In genomic region chr9:80333998-80334605, GRCm38 (mm10) we compare ENCODE assay signal across 11 mouse cellular contexts.
DNase-seq lines count a peak whose midpoint lies in the region; ATAC-seq and TF ChIP-seq lines count a peak whose summit lies in the region.
"Had no signal": no experiment of that assay in that cellular context is flagged by ENCODE, and none has a peak within 500 bp of the region (broad histone marks: within the 10 kb centered on the region; RNA-seq: fewer than 3 reads in every experiment).

No protein-coding gene starts in this region.

- no peak for TF ChIP-seq CTCF in cerebellum, adult 2 months (IDR thresholded peaks at IDR 0.05; ENCODE audit: borderline replicate concordance, insufficient read depth, low read depth, low read length)
- TF ChIP-seq CTCF in embryonic fibroblast, embryonic 13.5 days (IDR thresholded peaks at IDR 0.05; ENCODE audit: borderline replicate concordance, insufficient read depth, low read length) = no peak

- no peak for TF ChIP-seq POLR2A in cerebellum, adult 2 months (IDR thresholded peaks at IDR 0.05; ENCODE audit: borderline replicate concordance, insufficient read depth, low read length)
- TF ChIP-seq POLR2A in embryonic fibroblast, embryonic 13.5 days (IDR thresholded peaks at IDR 0.05; ENCODE audit: low read depth, low read length) = no peak

- H3K4me2 ChIP-seq in kidney, embryonic 14.5 days (replicated peaks; ENCODE audit: low read depth, low read length) = no peak overlapping the region; the same call in 1 of the 2 replicates
- 0 out of 2 replicates have a peak overlapping the region, but pooled peaks have one; percentile 14 for H3K4me2 ChIP-seq in midbrain, embryonic 14.5 days (ENCODE audit: low read length)
- H3K4me2 ChIP-seq: forebrain, embryonic 12.5 days; liver, embryonic 15.5 days had no signal

- no peaks in the 10 kb centered on the region for H3K36me3 ChIP-seq in kidney, embryonic 14.5 days (ENCODE audit: control insufficient read depth, insufficient read depth, low read length)
- no peaks in the 10 kb centered on the region for H3K36me3 ChIP-seq in midbrain, embryonic 14.5 days (ENCODE audit: control insufficient read depth, insufficient read depth, low read length)
- H3K36me3 ChIP-seq: forebrain, embryonic 12.5 days; liver, embryonic 15.5 days had no signal

- 0 out of 2 replicates have a peak, but pooled peaks cover 2% of the 10 kb centered on the region for H3K4me1 ChIP-seq in cerebellum, adult 2 months (ENCODE audit: control insufficient read depth, insufficient read depth, low read length)
- no peaks in the 10 kb centered on the region for H3K4me1 ChIP-seq in kidney, embryonic 14.5 days (ENCODE audit: control insufficient read depth, insufficient read depth, low read length)
- no peaks in the 10 kb centered on the region for H3K4me1 ChIP-seq in embryonic fibroblast, embryonic 13.5 days (ENCODE audit: control insufficient read depth, insufficient read depth, low read length)
- peaks cover 2% of the 10 kb centered on the region; the same call in 1 of the 2 replicates for H3K4me1 ChIP-seq in midbrain, embryonic 14.5 days (ENCODE audit: control insufficient read depth, insufficient read depth, low read length)
- H3K4me1 ChIP-seq: forebrain, embryonic 12.5 days; liver, embryonic 15.5 days had no signal

- 13% methylated on average over 14 of the region's 14 CpGs for WGBS in cerebellum, adult 2 months
- 60% methylated on average over 14 of the region's 14 CpGs for WGBS in kidney, embryonic 14.5 days
- 35% methylated on average over 14 of the region's 14 CpGs for WGBS in midbrain, embryonic 14.5 days

- DNase-seq in cerebellum, adult 2 months = peak in 1 of 2 experiments; percentile 20
- no peak for DNase-seq in cerebellum, adult 9-11 months
- DNase-seq in kidney, adult 11 months = peak; percentile 31
- peak; percentile 18 for DNase-seq in midbrain, embryonic 14.5 days
- no peak for DNase-seq in layer of hippocampus, adult 18-20 months (ENCODE audit: low spot score in 2 of 2)
- DNase-seq in adrenal gland, adult 8-10 months = no peak
- DNase-seq: adrenal gland, postnatal 14 days had no signal

- no peaks in the 10 kb centered on the region for H3K27me3 ChIP-seq in cerebellum, adult 2 months (ENCODE audit: control insufficient read depth, insufficient read depth, low read length)
- no peaks in the 10 kb centered on the region for H3K27me3 ChIP-seq in kidney, embryonic 14.5 days (ENCODE audit: control insufficient read depth, insufficient read depth, low read length)
- H3K27me3 ChIP-seq in midbrain, embryonic 14.5 days (ENCODE audit: control insufficient read depth, insufficient read depth, low read length) = no peaks in the 10 kb centered on the region
- H3K27me3 ChIP-seq: liver, embryonic 15.5 days had no signal

- H3K27ac ChIP-seq in cerebellum, adult 2 months (ENCODE audit: insufficient read depth, low read length) = no peak overlapping the region
- H3K27ac ChIP-seq in kidney, embryonic 14.5 days (ENCODE audit: low read depth, low read length) = no peak overlapping the region
- no peak overlapping the region for H3K27ac ChIP-seq in embryonic fibroblast, embryonic 13.5 days (ENCODE audit: insufficient read depth, low read length)
- H3K27ac ChIP-seq in midbrain, embryonic 14.5 days (replicated peaks; ENCODE audit: low read depth, low read length) = no peak overlapping the region
- H3K27ac ChIP-seq: forebrain, embryonic 12.5 days; liver, embryonic 15.5 days had no signal

- ATAC-seq in kidney, embryonic 14.5 days (ENCODE audit: low FRiP score, low TSS enrichment) = no peak
- ATAC-seq in midbrain, embryonic 14.5 days (ENCODE audit: low FRiP score, low TSS enrichment) = no peak

- no peak overlapping the region for H3K9ac ChIP-seq in kidney, embryonic 14.5 days (ENCODE audit: low read depth, low read length)
- H3K9ac ChIP-seq in midbrain, embryonic 14.5 days (replicated peaks; ENCODE audit: low read length) = 0 out of 2 replicates have a peak overlapping the region, but pooled peaks have one; percentile 21
- H3K9ac ChIP-seq: forebrain, embryonic 12.5 days; liver, embryonic 15.5 days had no signal

- peak overlapping the region; percentile 49 for H3K4me3 ChIP-seq in cerebellum, adult 2 months (replicated peaks; ENCODE audit: insufficient read depth, low read depth, low read length)
- no peak overlapping the region for H3K4me3 ChIP-seq in kidney, embryonic 14.5 days (ENCODE audit: low read length)
- H3K4me3 ChIP-seq in embryonic fibroblast, embryonic 13.5 days (ENCODE audit: insufficient read depth, low read length) = 0 out of 2 replicates have a peak overlapping the region, but pooled peaks have one; percentile 2
- H3K4me3 ChIP-seq in midbrain, embryonic 14.5 days (replicated peaks; ENCODE audit: low read depth, low read length) = no peak overlapping the region
- H3K4me3 ChIP-seq: forebrain, embryonic 12.5 days; liver, embryonic 15.5 days had no signal

- no peaks in the 10 kb centered on the region for H3K9me3 ChIP-seq in kidney, embryonic 14.5 days (ENCODE audit: control insufficient read depth, low read length)
- no peaks in the 10 kb centered on the region for H3K9me3 ChIP-seq in midbrain, embryonic 14.5 days (ENCODE audit: control insufficient read depth, low read length)
- H3K9me3 ChIP-seq: forebrain, embryonic 12.5 days; liver, embryonic 15.5 days had no signal

Comparison
In these comparisons a context has a peak if more than half of its experiments do, and no peak if none do; other contexts are left out.
1. DNase-seq: peak in kidney, adult 11 months (single experiment) and midbrain, embryonic 14.5 days (single experiment); none in cerebellum, adult 9-11 months (single experiment), layer of hippocampus, adult 18-20 months (0 of 2) and adrenal gland, adult 8-10 months (single experiment).
2. H3K4me3 ChIP-seq: peak in cerebellum, adult 2 months (single experiment) and embryonic fibroblast, embryonic 13.5 days (single experiment); none in kidney, embryonic 14.5 days (single experiment) and midbrain, embryonic 14.5 days (single experiment).